Mouse (Mus musculus) spleen, adult 2 months (tissue): ENCODE data around the gene Pkmyt1.

Experiments
- CTCF ChIP-seq: fragments of 200-500 bp; IDR thresholded peaks from 2 replicates; pipeline ENCODE4 v1.5.1; 2011; ENCODE audit warnings: mild to moderate bottlenecking, inconsistent platforms; ENCODE audit not compliant: insufficient read depth, insufficient read length, insufficient replicate concordance; ENCODE audit errors: extremely low read depth
- POLR2A ChIP-seq: fragments of 200-500 bp; IDR thresholded peaks from 2 replicates; pipeline ENCODE4 v1.6.1; 2011; ENCODE audit warnings: low read depth, low read length, inconsistent platforms

- TF ChIP-seq CTCF (no peak), POLR2A (no peak)
Measured at GRCm38 (mm10) chr17:23747471-23747870, 21.3 kb downstream of the Pkmyt1 start.
